ENCODE assay signal across 8 mouse cellular contexts in the genomic region with DNA sequence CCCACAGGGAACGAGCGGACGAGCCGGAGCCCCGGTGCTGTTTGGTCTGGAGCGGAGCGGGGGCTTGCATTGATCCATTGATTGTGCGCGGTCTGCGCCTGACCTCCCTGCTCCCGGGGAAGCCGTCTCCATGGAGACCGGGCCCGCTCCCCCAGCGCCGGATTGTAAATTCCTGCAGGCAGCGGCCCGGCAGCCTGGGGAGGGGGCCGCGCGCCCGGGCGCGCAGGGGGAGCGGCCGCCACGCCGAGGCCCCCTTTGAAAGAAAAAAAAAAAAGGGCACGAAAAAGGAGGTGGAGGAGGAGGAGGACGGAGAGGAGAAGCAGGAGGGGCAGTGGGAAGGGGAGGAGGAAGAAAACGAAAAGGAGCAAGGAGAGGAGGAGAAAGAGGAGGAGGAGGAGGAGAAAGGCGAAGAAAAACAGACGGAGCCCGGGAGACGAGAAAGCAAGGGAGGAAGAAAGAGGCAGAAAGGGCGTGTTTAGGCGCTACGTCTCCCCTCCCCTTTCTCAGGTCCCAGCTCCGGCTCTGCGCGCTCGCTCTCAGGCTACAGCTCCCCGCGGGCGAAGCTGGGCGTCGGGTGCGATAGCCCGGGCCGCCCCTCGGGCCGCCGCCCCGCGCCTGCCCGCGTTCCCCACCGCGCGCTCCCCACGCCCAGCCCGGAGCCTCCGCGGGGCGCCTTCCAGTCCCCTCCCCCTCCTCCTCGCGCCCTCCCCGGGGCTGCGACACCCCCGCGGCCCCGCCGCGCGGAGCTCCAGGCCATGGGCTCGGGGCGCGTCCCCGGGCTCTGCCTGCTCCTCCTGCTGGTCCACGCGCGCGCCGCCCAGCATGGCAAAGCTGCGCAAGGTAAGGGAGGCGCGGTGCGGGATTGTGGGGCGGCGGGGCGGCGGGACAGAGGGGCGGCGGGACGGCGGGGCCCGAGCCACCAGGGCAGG. TPM values are rescaled to one million over a fixed set of nuclear protein-coding genes. Genes with fewer than 3 reads are reported as not detected.
DNase-seq lines count a peak whose midpoint lies in the region; ATAC-seq and TF ChIP-seq lines count a peak whose summit lies in the region.

A gene (plus strand): TSS at position 371 of the 929 bp plus-strand sequence.

- peaks cover 68% of the 10 kb centered on the region for H3K27me3 ChIP-seq in heart, embryonic 11.5 days (ENCODE audit: control insufficient read depth, insufficient read depth, low read length)
- peaks cover 9% of the 10 kb centered on the region; the same call in 1 of the 2 replicates for H3K27me3 ChIP-seq in embryonic facial prominence, embryonic 15.5 days

- in situ Hi-C loops in ES-E14 (cut with MboI; ENCODE audit: low sequenced_read_pairs in 2 of 2, unreplicated experiment in 2 of 2) = no loop called here

- no peak for ATAC-seq in heart, embryonic 11.5 days (replicated peaks; ENCODE audit: insufficient number of reproducible peaks, low FRiP score, low TSS enrichment)
- peak; percentile 30; the same call in 1 of the 2 replicates for ATAC-seq in embryonic facial prominence, embryonic 15.5 days (ENCODE audit: insufficient number of reproducible peaks, low FRiP score, low TSS enrichment, low read depth)

- peaks cover 25% of the 10 kb centered on the region for H3K4me1 ChIP-seq in heart, embryonic 11.5 days (ENCODE audit: control insufficient read depth, insufficient read depth, low read length)
- peaks cover 8 to 52% of the 10 kb centered on the region in 2 experiments; a peak in 3 of 4 replicates for H3K4me1 ChIP-seq in ES-E14 (ENCODE audit: control insufficient read depth in 2 of 2, insufficient read depth in 2 of 2, low read length in 2 of 2, poor library complexity in 1 of 2)
- H3K4me1 ChIP-seq in embryonic facial prominence, embryonic 15.5 days = peaks cover 66% of the 10 kb centered on the region

- H3K36me3 ChIP-seq in heart, embryonic 11.5 days (ENCODE audit: control insufficient read depth, insufficient read depth, low read length) = no peaks in the 10 kb centered on the region
- no peaks in the 10 kb centered on the region for H3K36me3 ChIP-seq in ES-E14 (ENCODE audit: control insufficient read depth, insufficient read depth, low read length, poor library complexity, severe bottlenecking)
- H3K36me3 ChIP-seq in embryonic facial prominence, embryonic 15.5 days = no peaks in the 10 kb centered on the region

- peak within 1 kb of the TSS; percentile 44 for H3K9ac ChIP-seq in heart, embryonic 11.5 days (ENCODE audit: low read depth, low read length)
- H3K9ac ChIP-seq in ES-E14 (ENCODE audit: insufficient read depth, low read depth, low read length, poor library complexity, severe bottlenecking) = peak within 1 kb of the TSS; percentile 71
- H3K9ac ChIP-seq in embryonic facial prominence, embryonic 15.5 days = peak within 1 kb of the TSS; percentile 31

- no peak for DNase-seq in heart, adult 11 months
- no peak for DNase-seq in ES-E14 (ENCODE audit: low read depth, low spot score)
- DNase-seq in kidney, postnatal 10 days = peak; percentile 52
- DNase-seq in naive thymus-derived CD4-positive, alpha-beta T cell, adult 2 months (ENCODE audit: low read depth) = peak; percentile 28
- DNase-seq in spleen, postnatal 4 days (ENCODE audit: low spot score in 2 of 2) = no peak
- no peak for DNase-seq in urinary bladder, postnatal 25 days (ENCODE audit: low spot score)

- H3K4me3 ChIP-seq in heart, embryonic 11.5 days (ENCODE audit: low read depth, low read length) = peak within 1 kb of the TSS; percentile 59
- peak within 1 kb of the TSS; percentile 84 to 87 for H3K4me3 ChIP-seq in ES-E14 (ENCODE audit: insufficient read depth in 1 of 2, low read depth in 1 of 2, low read length in 2 of 2, poor library complexity in 1 of 2, severe bottlenecking in 1 of 2)
- peak within 1 kb of the TSS; percentile 61 for H3K4me3 ChIP-seq in embryonic facial prominence, embryonic 15.5 days (replicated peaks)

- H3K4me2 ChIP-seq in heart, embryonic 11.5 days = peak within 1 kb of the TSS; percentile 92
- peak within 1 kb of the TSS; percentile 95 for H3K4me2 ChIP-seq in embryonic facial prominence, embryonic 15.5 days (replicated peaks)

- no peak within 1 kb of the TSS for H3K27ac ChIP-seq in heart, embryonic 11.5 days (ENCODE audit: low read depth, low read length)
- H3K27ac ChIP-seq in ES-E14 (ENCODE audit: insufficient read depth, low read depth, low read length, poor library complexity, severe bottlenecking) = no peak within 1 kb of the TSS
- peak within 1 kb of the TSS; percentile 73 for H3K27ac ChIP-seq in embryonic facial prominence, embryonic 15.5 days (replicated peaks)

- WGBS in heart, embryonic 11.5 days (ENCODE audit: insufficient replicate concordance) = under 1% methylated on average over 71 of the region's 97 CpGs
- WGBS in embryonic facial prominence, embryonic 15.5 days = under 1% methylated on average over 82 of the region's 97 CpGs

- no peaks in the 10 kb centered on the region for H3K9me3 ChIP-seq in heart, embryonic 11.5 days (replicated peaks; ENCODE audit: control insufficient read depth, low read length)
- H3K9me3 ChIP-seq in ES-E14 (ENCODE audit: control insufficient read depth, insufficient read depth, low read depth, low read length) = no peaks in the 10 kb centered on the region
- H3K9me3 ChIP-seq in embryonic facial prominence, embryonic 15.5 days (replicated peaks) = no peaks in the 10 kb centered on the region

TF ChIP-seq in ES-E14, 5 proteins besides CTCF, POLR2A, EP300 and RAD21:
- no peak for TF ChIP-seq CHD2 (IDR thresholded peaks at IDR 0.05; ENCODE audit: low read depth, low read length)
- peak; percentile 69; the same call in 1 of the 2 replicates for TF ChIP-seq ZNF384 (IDR thresholded peaks at IDR 0.05; ENCODE audit: low read depth, low read length)

RNA-seq across cellular contexts. Expression of the gene that starts here (rescaled TPM):
- polyA plus RNA-seq in heart, embryonic 11.5 days (2014; fragmentation: Nextera tagmentation; extraction: Ambion mirVana) = 1.7 and 2.3 TPM in 2 replicates
- total RNA-seq in ES-E14 (2012; rRNA removed) = 24.0 and 25.7 TPM in 2 replicates
- polyA plus RNA-seq in embryonic facial prominence, embryonic 15.5 days (2015; fragmentation: Nextera tagmentation; extraction: Ambion mirVana) = 6.6 and 6.9 TPM in 2 replicates

Comparison
In these comparisons a context has a peak if more than half of its experiments do, and no peak if none do; other contexts are left out.
1. DNase-seq: peak in kidney, postnatal 10 days (single experiment) and naive thymus-derived CD4-positive, alpha-beta T cell, adult 2 months (single experiment); none in heart, adult 11 months (single experiment), ES-E14 (single experiment), spleen, postnatal 4 days (0 of 2) and urinary bladder, postnatal 25 days (single experiment).
2. Peak in every context shown above with its lines, with median percentiles within 50 percentile points of each other: H3K4me3 ChIP-seq and H3K9ac ChIP-seq.